Mouse (Mus musculus): Measurements from ENCODE around the gene Akr1a1. TPM values are rescaled to one million over a fixed set of nuclear protein-coding genes. Genes with fewer than 3 reads are reported as not detected.

Gene Akr1a1
- polyA plus RNA-seq, 1 experiment from 2014 or later, result 765 TPM

DNA sequence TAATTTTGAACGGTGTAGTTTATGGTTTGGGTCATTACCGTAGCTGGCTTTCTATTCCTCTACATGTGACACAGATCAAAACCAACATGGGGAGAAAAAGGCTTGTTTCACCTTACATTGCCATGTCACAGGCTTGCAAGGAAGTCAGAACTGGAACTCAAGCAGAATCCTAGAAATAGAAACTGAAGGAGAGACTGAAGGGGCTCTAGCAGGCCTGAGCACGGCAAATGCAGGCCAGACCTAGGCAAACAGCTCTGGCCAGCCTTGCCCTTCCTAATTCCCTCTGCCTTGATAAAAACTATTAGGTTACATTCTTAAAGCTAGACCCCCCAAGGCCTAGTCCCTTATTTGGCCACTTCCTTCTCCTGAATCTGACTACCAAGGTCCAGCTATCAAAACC, 4.2 kb upstream of the Akr1a1 start:
- 72% methylated on average over 3 of the region's 3 CpGs for WGBS
- peaks cover 23% of the 10 kb centered on the region for H3K4me1 ChIP-seq

DNA sequence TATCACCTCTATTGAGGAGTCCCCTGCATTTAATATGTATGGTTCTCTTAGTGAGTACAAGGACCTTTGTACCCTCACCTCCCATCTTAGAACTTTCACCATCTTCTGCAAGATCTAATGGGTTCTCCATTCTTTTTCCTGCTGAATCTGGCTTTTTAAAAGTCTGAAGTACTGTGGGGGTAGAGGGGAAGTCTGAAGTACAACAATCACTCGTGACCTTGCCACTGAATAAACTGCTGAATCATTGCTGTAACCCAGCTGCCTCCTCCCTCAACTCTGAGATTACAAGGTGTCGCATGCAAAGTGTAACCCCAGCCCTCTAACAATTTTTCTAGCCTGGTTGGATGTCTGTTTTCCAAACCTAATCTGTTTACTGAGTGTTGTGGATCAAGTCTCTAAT, 3.6 kb upstream of the Akr1a1 start:
- Histone ChIP-seq H3K4me3 (replicated peaks) (no peak overlapping the region), H3K4me2 (no peak overlapping the region), H3K9me3 (replicated peaks) (no peaks in the 10 kb centered on the region), H3K27ac (0 out of 2 replicates have a peak overlapping the region, but pooled peaks have one; percentile 45), H3K36me3 (no peaks in the 10 kb centered on the region), H3K27me3 (no peaks in the 10 kb centered on the region), H3K4me1 (peaks cover 25% of the 10 kb centered on the region), H3K9ac (no peak overlapping the region)
- WGBS, result 43% methylated on average over 2 of the region's 2 CpGs
- ATAC-seq (replicated peaks; ENCODE audit: low FRiP score), result no peak

More for the DNA sequence above, 4.2 kb upstream of the Akr1a1 start:
- no peak overlapping the region for H3K4me2 ChIP-seq
- no peaks in the 10 kb centered on the region for H3K36me3 ChIP-seq
- no peak overlapping the region for H3K4me3 ChIP-seq (replicated peaks)
- H3K27me3 ChIP-seq, result no peaks in the 10 kb centered on the region
- no peak overlapping the region for H3K27ac ChIP-seq
- no peaks in the 10 kb centered on the region for H3K9me3 ChIP-seq (replicated peaks)
- H3K9ac ChIP-seq, result no peak overlapping the region
- ATAC-seq (replicated peaks; ENCODE audit: low FRiP score), result no peak

DNA sequence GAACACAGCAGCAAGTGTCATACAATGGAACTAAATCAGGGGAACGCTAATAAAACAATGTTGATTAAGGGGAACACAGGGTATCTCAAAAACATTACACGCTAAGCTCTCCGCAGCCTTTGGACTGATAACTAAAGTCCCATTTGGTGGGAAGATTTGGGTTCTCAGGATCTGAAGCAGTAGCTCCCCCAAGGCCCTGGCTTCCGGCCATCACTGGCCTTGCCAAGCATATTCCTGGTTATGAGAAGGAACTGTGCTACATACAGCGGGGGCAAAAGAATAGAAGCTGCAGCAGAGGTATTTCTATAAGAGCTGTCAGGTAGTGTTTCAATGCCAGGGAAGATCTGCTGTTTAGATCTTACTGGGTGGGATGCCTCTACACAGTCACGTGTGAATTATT, 1.7 kb upstream of the Akr1a1 start:
- no peak overlapping the region for H3K4me2 ChIP-seq
- no peak overlapping the region for H3K27ac ChIP-seq
- no peak overlapping the region for H3K4me3 ChIP-seq (replicated peaks)
- H3K9ac ChIP-seq, result no peak overlapping the region
- WGBS, result 87% methylated on average over 6 of the region's 6 CpGs
- H3K27me3 ChIP-seq, result no peaks in the 10 kb centered on the region
- H3K36me3 ChIP-seq, result peaks cover 14% of the 10 kb centered on the region; the same call in 1 of the 2 replicates
- H3K9me3 ChIP-seq (replicated peaks), result no peaks in the 10 kb centered on the region
- ATAC-seq (replicated peaks; ENCODE audit: low FRiP score), result no peak
- H3K4me1 ChIP-seq, result peaks cover 32% of the 10 kb centered on the region

DNA sequence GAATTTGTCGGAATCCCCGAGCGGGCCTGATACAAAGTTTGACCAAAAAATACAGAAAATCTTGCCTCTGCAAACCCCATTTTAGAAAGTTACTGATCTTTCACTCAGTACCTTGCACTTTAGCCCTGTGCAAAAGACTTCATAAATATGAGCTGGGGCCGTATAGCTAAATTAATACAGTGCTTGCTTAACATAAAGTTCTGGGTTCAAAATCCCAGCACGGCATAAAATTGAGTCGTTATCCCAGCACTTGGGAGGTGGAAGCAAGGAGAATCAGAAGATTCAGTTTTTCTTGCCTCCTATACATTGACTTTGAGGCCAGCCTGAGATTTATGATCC, 286 bp upstream of the Akr1a1 start:
- 0 out of 2 replicates have a peak, but pooled peaks have one; percentile 2 for ATAC-seq (replicated peaks; ENCODE audit: low FRiP score)
- H3K27ac ChIP-seq, result peak overlapping the region; percentile 97; the same call in 1 of the 2 replicates
- 13% methylated on average over 6 of the region's 6 CpGs for WGBS
- H3K4me1 ChIP-seq, result peaks cover 42% of the 10 kb centered on the region
- H3K4me2 ChIP-seq, result peak overlapping the region; percentile 70
- H3K27me3 ChIP-seq, result no peaks in the 10 kb centered on the region
- peaks cover 27% of the 10 kb centered on the region for H3K36me3 ChIP-seq
- H3K9ac ChIP-seq, result peak overlapping the region; percentile 97
- H3K4me3 ChIP-seq (replicated peaks), result peak overlapping the region; percentile 93
- H3K9me3 ChIP-seq (replicated peaks), result no peaks in the 10 kb centered on the region

DNA sequence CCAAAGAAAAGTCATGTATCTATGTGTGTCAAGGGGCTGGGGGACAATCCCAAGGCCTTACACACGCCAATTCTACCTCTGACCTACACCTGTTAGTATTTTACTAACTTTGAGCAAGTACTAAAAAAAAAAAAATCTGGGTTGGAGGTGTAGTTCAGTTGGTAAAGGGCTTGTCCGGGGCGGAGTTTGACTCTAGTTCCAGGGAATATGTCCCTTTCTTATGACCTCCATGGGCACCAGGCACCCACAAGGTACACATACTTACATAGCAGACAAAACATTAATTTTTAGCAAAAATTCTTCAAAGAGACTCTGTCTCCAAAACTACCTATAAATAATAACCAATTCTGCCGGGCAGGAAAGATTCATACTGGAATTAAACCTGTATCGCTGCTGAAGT, 1.1 kb downstream of the Akr1a1 start:
- Histone ChIP-seq H3K4me2 (peak overlapping the region; percentile 70), H3K9ac (peak overlapping the region; percentile 97), H3K27me3 (no peaks in the 10 kb centered on the region), H3K4me1 (peaks cover 51% of the 10 kb centered on the region), H3K27ac (peak overlapping the region; percentile 97; the same call in 1 of the 2 replicates), H3K9me3 (replicated peaks) (no peaks in the 10 kb centered on the region), H3K4me3 (replicated peaks) (peak overlapping the region; percentile 93), H3K36me3 (peaks cover 41% of the 10 kb centered on the region)
- WGBS, result 34% methylated on average over 5 of the region's 5 CpGs
- no peak for ATAC-seq (replicated peaks; ENCODE audit: low FRiP score)

DNA sequence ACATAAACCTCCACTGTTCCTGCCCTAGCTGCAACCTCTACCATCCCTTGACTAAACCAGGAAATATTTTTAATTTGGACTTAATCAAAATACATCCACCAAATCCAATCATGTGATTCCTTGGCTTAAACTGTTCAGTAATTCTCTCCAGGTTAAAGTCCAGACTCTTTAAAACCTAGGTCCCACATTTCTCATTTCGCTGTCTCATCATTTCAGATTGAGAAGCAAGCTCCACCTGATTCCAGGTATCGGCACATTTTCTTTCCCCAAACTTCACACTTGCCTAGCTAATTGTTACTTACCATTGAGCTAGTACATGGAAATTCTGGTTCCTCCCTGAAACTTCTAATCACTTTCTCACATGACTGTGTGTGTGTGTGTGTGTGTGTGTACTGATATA, 2.1 kb downstream of the Akr1a1 start:
- Histone ChIP-seq H3K4me1 (peaks cover 49% of the 10 kb centered on the region), H3K9ac (no peak overlapping the region), H3K27ac (no peak overlapping the region), H3K9me3 (replicated peaks) (no peaks in the 10 kb centered on the region), H3K27me3 (no peaks in the 10 kb centered on the region), H3K4me2 (peak overlapping the region; percentile 70), H3K36me3 (peaks cover 50% of the 10 kb centered on the region), H3K4me3 (replicated peaks) (peak overlapping the region; percentile 93; the same call in 1 of the 2 replicates)
- no peak for ATAC-seq (replicated peaks; ENCODE audit: low FRiP score)
- 96% methylated on average over 2 of the region's 2 CpGs for WGBS

DNA sequence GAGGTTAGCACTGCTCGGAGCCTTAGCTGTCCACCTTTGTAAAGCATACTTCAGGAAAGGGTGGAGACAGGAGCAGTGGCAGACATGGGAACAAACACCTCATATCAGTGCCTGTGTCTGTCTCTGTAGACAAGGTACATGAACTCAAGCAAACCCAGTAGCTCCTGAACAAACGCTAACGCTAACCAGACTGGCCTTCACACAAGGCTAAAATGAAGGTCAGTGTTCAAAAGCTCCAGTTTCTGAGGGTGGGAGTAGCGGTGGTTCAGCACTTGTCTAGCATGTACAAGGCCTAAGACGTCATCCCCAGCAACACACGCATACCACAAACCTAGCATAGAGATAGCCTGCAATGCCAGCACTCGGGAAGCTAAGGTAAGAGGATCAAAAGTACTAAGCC, 5.9 kb downstream of the Akr1a1 start:
- no peak overlapping the region for H3K9ac ChIP-seq
- WGBS, result 80% methylated on average over 7 of the region's 7 CpGs
- no peaks in the 10 kb centered on the region for H3K27me3 ChIP-seq
- H3K36me3 ChIP-seq, result peaks cover 85% of the 10 kb centered on the region
- H3K9me3 ChIP-seq (replicated peaks), result no peaks in the 10 kb centered on the region
- no peak overlapping the region for H3K27ac ChIP-seq
- peaks cover 45% of the 10 kb centered on the region for H3K4me1 ChIP-seq
- no peak overlapping the region for H3K4me2 ChIP-seq
- no peak for ATAC-seq (replicated peaks; ENCODE audit: low FRiP score)
- H3K4me3 ChIP-seq (replicated peaks), result no peak overlapping the region

DNA sequence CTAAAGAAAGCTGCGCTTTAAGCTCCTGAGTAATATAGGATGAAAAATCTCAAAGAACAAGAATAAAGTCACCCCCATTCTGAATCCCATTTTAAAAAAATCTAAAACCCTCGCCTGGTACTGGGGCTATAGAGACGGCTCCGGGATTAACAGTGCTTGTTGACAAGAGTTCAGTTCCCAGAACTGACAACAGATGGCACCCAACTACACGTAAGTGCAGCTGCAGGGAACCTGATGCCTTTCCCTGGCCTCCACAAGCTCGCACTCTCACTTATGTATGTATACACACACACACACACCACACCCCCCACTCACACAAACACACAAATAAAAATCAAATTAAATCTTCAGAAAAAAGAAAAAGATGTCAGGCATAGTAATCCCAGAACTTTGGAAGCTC, 7.2 kb downstream of the Akr1a1 start:
- peaks cover 95% of the 10 kb centered on the region for H3K36me3 ChIP-seq
- H3K9me3 ChIP-seq (replicated peaks), result no peaks in the 10 kb centered on the region
- ATAC-seq (replicated peaks; ENCODE audit: low FRiP score), result no peak
- H3K27ac ChIP-seq, result no peak overlapping the region
- WGBS, result 52% methylated on average over 6 of the region's 6 CpGs
- peaks cover 35% of the 10 kb centered on the region for H3K4me1 ChIP-seq
- H3K9ac ChIP-seq, result no peak overlapping the region
- H3K4me3 ChIP-seq (replicated peaks), result no peak overlapping the region
- H3K27me3 ChIP-seq, result no peaks in the 10 kb centered on the region
- no peak overlapping the region for H3K4me2 ChIP-seq

DNA sequence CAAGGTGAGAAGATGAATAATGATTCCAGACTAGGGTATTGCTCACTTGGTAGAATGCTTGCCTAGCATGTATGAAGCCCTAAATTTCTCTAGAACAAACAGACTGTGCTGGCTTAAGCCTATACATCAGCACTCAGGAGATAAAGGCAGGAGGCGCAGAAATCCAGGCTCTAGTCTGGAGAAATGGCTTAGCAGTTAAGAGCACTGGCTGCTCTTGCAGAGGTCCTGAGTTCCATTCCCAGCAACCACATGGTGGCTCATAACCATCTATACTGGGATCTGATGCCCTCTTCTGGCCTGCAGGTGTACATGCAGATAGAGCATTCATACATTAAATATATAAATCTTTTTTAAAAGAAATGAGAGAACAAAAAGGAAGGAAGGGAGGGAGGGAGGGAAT, 9.4 kb downstream of the Akr1a1 start:
- Histone ChIP-seq H3K27me3 (no peaks in the 10 kb centered on the region), H3K36me3 (peaks cover 95% of the 10 kb centered on the region), H3K9ac (no peak overlapping the region), H3K27ac (no peak overlapping the region), H3K4me2 (no peak overlapping the region), H3K4me3 (replicated peaks) (no peak overlapping the region), H3K9me3 (replicated peaks) (no peaks in the 10 kb centered on the region), H3K4me1 (peaks cover 16% of the 10 kb centered on the region)
- 94% methylated on average over 1 of the region's 1 CpGs for WGBS
- ATAC-seq (replicated peaks; ENCODE audit: low FRiP score), result no peak

DNA sequence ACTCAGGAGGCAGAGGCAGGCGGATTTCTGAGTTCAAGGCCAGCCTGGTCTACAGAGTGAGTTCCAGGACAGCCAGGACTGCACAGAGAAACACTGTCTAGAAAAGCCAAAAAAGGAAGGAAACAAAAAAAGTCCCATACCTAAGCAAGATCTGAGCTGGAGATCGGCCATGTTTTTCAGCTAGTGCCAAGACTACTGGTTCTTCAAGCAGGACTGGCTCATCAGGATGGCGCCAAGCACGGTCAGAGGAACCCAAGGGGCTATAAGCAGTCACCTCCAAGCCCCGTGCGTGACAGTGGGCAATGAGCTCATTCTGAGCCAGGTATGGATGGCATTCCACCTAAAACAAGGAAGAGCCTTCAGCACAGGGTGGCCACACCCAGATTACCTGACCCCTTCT, 12.7 kb downstream of the Akr1a1 start:
- WGBS, result 93% methylated on average over 6 of the region's 6 CpGs
- no peak overlapping the region for H3K27ac ChIP-seq
- H3K4me2 ChIP-seq, result no peak overlapping the region
- no peak for ATAC-seq (replicated peaks; ENCODE audit: low FRiP score)
- H3K4me3 ChIP-seq (replicated peaks), result no peak overlapping the region
- peaks cover 97% of the 10 kb centered on the region for H3K36me3 ChIP-seq
- no peak overlapping the region for H3K9ac ChIP-seq
- no peaks in the 10 kb centered on the region for H3K4me1 ChIP-seq
- no peaks in the 10 kb centered on the region for H3K9me3 ChIP-seq (replicated peaks)
- no peaks in the 10 kb centered on the region for H3K27me3 ChIP-seq

DNA sequence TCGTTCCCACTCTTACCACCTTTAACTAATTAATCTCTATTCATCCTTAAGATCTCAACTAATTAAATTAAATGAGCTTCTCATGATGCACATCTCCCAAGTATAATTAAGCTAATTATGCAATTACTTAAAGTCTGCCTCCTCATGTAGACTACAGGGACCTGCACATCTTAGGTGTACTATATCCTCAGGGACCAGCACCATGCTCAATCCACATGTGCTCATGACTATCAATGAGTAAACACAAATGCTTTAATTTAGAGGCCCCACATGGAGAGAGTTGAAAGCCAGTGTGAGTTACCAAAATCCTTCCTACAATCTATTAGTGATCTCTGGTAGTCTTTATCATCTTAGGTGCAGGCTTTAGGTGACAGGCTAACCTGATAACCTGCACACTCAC, 16.3 kb downstream of the Akr1a1 start:
- Histone ChIP-seq H3K9me3 (replicated peaks) (no peaks in the 10 kb centered on the region), H3K27ac (no peak overlapping the region), H3K36me3 (peaks cover 70% of the 10 kb centered on the region), H3K4me2 (no peak overlapping the region), H3K9ac (no peak overlapping the region), H3K4me1 (no peaks in the 10 kb centered on the region), H3K4me3 (replicated peaks) (no peak overlapping the region), H3K27me3 (no peaks in the 10 kb centered on the region)
- WGBS, result 89% methylated on average over 1 of the region's 1 CpGs
- no peak for ATAC-seq (replicated peaks; ENCODE audit: low FRiP score)

DNA sequence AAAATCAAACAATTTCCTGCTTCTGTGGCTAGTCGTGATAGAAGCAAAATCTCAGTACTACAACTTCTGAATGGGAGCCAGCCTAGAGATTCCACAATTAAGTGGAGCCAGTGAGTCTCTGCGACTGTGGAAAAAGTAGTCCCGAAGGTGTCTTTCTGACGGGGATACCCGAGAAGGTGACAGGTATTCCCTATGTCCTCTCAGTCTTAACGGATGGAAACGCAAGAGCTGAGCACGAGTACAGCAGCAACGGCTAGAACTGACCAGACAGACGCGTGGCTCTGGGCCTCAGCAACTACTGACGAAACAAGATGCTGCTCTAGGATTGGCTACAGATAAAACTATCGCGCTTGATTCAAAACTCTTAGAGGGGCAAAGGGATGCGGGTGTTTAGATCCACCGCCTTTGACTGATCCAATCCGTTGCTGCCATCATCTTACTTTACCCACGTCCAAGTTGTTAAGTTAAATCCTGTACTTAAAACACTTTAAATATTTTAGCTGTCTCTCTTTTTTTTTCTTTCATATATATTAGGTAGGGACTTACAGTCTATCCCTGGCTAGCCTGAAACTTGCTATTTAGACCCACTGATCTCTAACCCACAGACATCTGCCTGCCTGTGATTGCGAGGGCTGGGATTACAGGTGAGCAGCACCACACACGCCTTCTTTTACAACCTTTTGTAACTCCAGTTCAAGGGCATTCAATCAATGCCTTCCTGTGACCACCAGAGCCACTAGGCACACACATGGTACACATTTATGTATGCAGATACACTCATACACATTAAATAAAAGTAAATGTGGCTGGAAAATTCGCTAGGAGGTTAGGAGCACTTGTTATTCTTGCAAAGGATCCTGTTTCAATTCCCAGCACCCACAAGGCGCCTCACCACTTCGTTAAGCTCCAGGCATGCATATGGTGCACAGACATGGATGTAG, 23.5 kb downstream of the Akr1a1 start, which contains the start of gene Nasp:
Gene Nasp (minus strand): TSS at position 220 of the 941 bp plus-strand sequence.
- Histone ChIP-seq H3K9ac (peak within 1 kb of the TSS; percentile 97), H3K4me2 (peak within 1 kb of the TSS; percentile 86), H3K27ac (peak within 1 kb of the TSS; percentile 97), H3K9me3 (replicated peaks) (no peaks in the 10 kb centered on the region), H3K4me1 (peaks cover 19% of the 10 kb centered on the region), H3K36me3 (peaks cover 19% of the 10 kb centered on the region), H3K27me3 (no peaks in the 10 kb centered on the region), H3K4me3 (replicated peaks) (peak within 1 kb of the TSS; percentile 100)
- peak; percentile 90 for ATAC-seq (replicated peaks; ENCODE audit: low FRiP score)
- 5% methylated on average over 23 of the region's 23 CpGs for WGBS
